22 mouse cellular contexts compared by ENCODE assay signal in genomic region chr6:90668693-90669092, GRCm38 (mm10).
"Had no signal": no experiment of that assay in that cellular context is flagged by ENCODE, and none has a peak within 500 bp of the region (broad histone marks: within the 10 kb centered on the region; RNA-seq: fewer than 3 reads in every experiment).

No protein-coding gene starts in this region.

- H3K4me3 ChIP-seq: heart, embryonic 10.5 days; heart, embryonic 12.5 days; hindbrain, embryonic 13.5 days; hindbrain, embryonic 15.5 days; limb, embryonic 13.5 days; limb, embryonic 15.5 days; liver, embryonic 12.5 days had no signal

- H3K4me1 ChIP-seq: heart, embryonic 12.5 days; hindbrain, embryonic 13.5 days; hindbrain, embryonic 15.5 days; limb, embryonic 13.5 days; limb, embryonic 15.5 days; liver, embryonic 12.5 days had no signal

- H3K9ac ChIP-seq: forebrain, postnatal 0 days; heart, embryonic 12.5 days; hindbrain, embryonic 13.5 days; hindbrain, embryonic 15.5 days; limb, embryonic 13.5 days; limb, embryonic 15.5 days; liver, embryonic 12.5 days; liver, embryonic 14.5 days had no signal

- ATAC-seq: forebrain, postnatal 0 days; hindbrain, postnatal 0 days; intestine, embryonic 16.5 days; liver, embryonic 12.5 days had no signal

- H3K4me2 ChIP-seq: heart, embryonic 12.5 days; hindbrain, embryonic 13.5 days; hindbrain, embryonic 15.5 days; limb, embryonic 13.5 days; limb, embryonic 15.5 days; liver, embryonic 12.5 days had no signal

- H3K27ac ChIP-seq: heart, embryonic 10.5 days; hindbrain, embryonic 13.5 days; hindbrain, embryonic 15.5 days; hindbrain, postnatal 0 days; limb, embryonic 13.5 days; limb, embryonic 15.5 days; liver, embryonic 12.5 days; liver, embryonic 14.5 days had no signal

- DNase-seq: forebrain, postnatal 0 days; gastrocnemius, postnatal 14 days; gastrocnemius, postnatal 36 days; heart, adult 18-20 months; heart, postnatal 14 days; heart, postnatal 36 days; kidney, adult 11 months; kidney, adult 2 months; kidney, postnatal 10 days; layer of hippocampus, adult 9-11 months; layer of hippocampus, postnatal 36 days; left cerebral cortex, postnatal 4 days had no signal

- H3K27me3 ChIP-seq: heart, embryonic 12.5 days; hindbrain, embryonic 13.5 days; hindbrain, embryonic 15.5 days; limb, embryonic 13.5 days; limb, embryonic 15.5 days; liver, embryonic 12.5 days had no signal

- H3K9me3 ChIP-seq: heart, embryonic 10.5 days; heart, embryonic 12.5 days; hindbrain, embryonic 13.5 days; hindbrain, embryonic 15.5 days; limb, embryonic 13.5 days; limb, embryonic 15.5 days; liver, embryonic 12.5 days had no signal
